Mouse (Mus musculus) heart, postnatal 0 days (tissue): Measurements from ENCODE around the gene Hpse2.

Experiments
- CTCF ChIP-seq: IDR thresholded peaks from 2 replicates; pipeline ENCODE4 v1.5.1; 2016; ENCODE audit warnings: antibody characterized with exemption, control low read depth, low read depth
- EP300 ChIP-seq: IDR thresholded peaks from 2 replicates; pipeline ENCODE4 v1.6.1; 2016; ENCODE audit warnings: antibody characterized with exemption, low read depth

DNA sequence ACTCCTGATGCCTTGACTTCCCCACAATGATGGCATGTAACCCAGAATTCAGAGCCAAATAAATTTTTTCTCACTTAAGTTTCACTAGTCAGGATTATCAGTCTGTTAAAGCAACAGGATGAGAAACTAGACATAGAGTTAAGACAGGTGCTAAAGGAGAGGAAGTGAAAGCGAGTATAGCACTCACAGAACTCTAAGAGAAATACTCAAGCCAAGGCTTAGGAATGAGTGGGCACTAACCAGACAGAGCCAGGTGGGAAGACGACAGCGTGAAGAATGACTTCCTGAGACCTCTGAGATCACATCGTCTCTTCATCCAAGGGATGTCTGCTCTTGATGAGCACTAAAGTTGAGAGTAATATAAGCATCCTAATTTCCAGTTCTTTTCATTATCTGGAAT lies 144.2 kb downstream of the Hpse2 start:
- TF ChIP-seq EP300 (no peak), CTCF (no peak)
